Mouse (Mus musculus) G1E-ER4 (cell line): ENCODE results near the gene Cemip2. TPM values are rescaled to one million over a fixed set of nuclear protein-coding genes. Genes with fewer than 3 reads are reported as not detected.

Source experiments
- GATA1 ChIP-seq: IDR thresholded peaks from one replicate; pipeline ENCODE4 v1.8.0; 2012; ENCODE audit warnings: low read length, inconsistent platforms
- polyA plus RNA-seq: library from polyadenylated mRNA; stranded (reverse); fragments of >175 nt; gene quantifications from 2 replicates; pipeline ENCODE4 v1.2.3, GENCODE M21; 2012

The Cemip2 gene
- polyA plus RNA-seq, 1 experiment = 8.5 TPM

DNA sequence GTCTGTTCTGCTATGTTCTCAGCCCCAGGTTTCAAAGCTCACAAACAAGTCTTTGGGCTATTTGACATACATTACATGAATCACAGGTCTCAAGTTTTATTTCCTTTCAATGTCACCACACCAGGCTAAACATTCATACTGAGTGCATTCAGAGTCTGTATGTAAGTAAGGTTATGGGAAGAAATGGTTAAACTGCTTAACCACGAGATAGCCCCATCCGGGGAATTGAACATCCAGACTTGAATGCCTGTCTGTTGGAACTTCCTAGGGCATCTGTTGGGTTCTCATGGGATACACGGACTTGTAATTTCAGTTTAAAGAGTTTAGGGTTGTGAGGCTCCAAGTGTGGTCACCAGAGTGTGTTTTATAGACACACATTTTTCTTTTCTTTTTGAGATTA lies 13.2 kb downstream of the Cemip2 start:
- no peak for TF ChIP-seq GATA1

DNA sequence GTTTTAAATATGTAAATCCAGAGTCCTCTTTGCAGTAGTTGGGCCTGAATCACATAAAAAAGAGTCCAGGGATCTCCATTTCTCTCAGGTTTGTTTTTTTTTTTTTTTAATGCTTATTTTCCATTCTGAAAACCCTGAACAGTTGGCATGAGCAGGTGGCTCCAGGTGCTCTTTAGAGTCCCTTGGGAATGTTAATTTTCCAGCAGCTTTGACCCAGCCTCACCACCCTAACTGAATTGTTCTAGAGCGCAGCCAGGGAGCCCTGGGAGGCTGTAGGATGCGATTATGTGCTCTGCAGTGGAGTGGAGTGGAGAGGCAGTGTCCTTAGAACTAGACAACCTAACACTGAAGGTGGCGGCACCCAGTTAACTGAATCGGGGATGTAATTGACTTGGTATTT lies 13.7 kb downstream of the Cemip2 start:
- no peak for TF ChIP-seq GATA1

GRCm38 (mm10) chr19:21792587-21793175 lies 14.5 kb downstream of the Cemip2 start:
- no peak for TF ChIP-seq GATA1

DNA sequence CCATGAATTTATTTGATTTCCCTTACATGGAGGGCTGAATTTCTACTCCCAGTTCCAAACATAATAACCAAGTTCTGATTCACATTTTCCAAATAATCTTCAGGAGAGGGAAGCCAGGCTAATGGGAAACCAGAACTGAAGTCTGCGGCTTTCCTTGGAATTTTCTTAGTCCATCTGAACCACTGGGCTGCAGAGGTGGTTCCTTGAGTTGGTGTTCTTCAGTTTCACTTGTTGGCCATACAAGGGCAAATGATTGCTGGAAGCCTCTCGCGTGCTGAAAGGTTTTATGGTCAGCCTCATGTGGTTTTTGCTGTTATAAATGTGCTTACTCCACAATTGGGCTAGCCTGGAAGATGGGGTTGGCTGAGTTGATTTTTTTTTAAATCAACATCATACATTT lies 16.4 kb downstream of the Cemip2 start:
- TF ChIP-seq GATA1 = no peak

DNA sequence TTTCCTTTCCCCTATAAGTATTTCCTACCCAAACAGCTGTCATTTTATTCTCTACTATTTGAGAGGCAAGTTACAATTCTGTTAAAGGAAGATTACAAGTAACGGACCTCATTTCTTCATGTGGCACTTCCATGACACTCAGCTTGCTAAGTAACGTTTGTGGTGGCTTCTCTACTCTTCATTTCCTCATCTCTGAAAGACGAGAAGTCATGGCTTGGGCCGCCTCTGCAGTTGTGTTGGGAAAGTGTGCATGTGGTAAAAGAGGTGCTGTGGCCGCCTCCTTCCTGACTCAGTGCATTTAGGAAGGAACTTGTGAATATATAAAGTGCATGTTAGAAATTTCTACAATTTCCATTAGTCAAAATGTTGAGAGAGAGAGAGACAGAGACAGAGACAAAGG lies 18.2 kb downstream of the Cemip2 start:
- no peak for TF ChIP-seq GATA1

DNA sequence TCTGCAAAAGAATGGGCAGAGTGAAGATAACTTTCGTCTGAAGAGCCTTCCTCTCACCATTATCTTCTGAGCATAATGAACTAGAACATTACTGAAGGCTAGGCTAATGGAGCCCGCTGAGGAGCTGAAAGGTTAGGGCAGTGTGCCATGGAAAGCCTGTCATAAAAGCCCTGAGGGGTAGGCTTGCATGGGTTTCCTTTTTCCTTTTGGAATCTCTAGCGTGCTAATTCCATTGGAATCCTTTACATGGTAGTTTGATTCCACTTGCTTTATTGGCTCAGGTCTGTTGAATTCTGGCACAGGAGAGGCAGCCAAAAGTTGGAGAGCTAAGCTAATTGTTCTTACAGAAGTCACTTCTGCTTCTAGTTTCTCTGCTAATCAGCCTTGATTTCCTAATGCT lies 20.6 kb downstream of the Cemip2 start:
- no peak for TF ChIP-seq GATA1

GRCm38 (mm10) chr19:21799410-21800373 lies 21.6 kb downstream of the Cemip2 start:
- peak; percentile 74 for TF ChIP-seq GATA1

- TF ChIP-seq GATA1 = no peak
Measured at GRCm38 (mm10) chr19:21804488-21804887, 26.3 kb downstream of the Cemip2 start.

- no peak for TF ChIP-seq GATA1
Measured at GRCm38 (mm10) chr19:21805305-21805704, 27.2 kb downstream of the Cemip2 start.

DNA sequence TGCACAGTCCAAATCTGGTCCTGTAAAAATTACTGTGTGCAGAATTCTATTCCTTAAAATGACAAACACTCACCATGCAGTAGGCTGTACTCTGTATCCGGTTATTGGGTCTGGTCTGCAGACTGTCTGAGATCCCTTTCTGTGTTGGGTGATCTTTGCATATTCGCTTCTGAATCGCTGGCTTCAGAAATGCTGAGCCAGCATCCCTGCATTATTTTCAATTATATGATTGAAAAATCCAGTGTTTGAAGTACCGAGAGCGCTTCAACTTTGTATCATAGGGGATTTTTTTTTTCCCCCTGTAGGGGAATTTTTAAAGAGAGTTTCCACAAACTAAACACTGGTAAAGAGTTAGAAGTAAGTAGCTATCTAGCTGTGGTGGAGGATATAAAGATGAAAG lies 32.0 kb downstream of the Cemip2 start:
- no peak for TF ChIP-seq GATA1

GRCm38 (mm10) chr19:21813560-21813959 lies 35.4 kb downstream of the Cemip2 start:
- TF ChIP-seq GATA1 = no peak

- TF ChIP-seq GATA1 = no peak
Measured at GRCm38 (mm10) chr19:21814433-21815020, 36.4 kb downstream of the Cemip2 start.

- TF ChIP-seq GATA1 = no peak
Measured at GRCm38 (mm10) chr19:21816260-21816659, 38.1 kb downstream of the Cemip2 start.

DNA sequence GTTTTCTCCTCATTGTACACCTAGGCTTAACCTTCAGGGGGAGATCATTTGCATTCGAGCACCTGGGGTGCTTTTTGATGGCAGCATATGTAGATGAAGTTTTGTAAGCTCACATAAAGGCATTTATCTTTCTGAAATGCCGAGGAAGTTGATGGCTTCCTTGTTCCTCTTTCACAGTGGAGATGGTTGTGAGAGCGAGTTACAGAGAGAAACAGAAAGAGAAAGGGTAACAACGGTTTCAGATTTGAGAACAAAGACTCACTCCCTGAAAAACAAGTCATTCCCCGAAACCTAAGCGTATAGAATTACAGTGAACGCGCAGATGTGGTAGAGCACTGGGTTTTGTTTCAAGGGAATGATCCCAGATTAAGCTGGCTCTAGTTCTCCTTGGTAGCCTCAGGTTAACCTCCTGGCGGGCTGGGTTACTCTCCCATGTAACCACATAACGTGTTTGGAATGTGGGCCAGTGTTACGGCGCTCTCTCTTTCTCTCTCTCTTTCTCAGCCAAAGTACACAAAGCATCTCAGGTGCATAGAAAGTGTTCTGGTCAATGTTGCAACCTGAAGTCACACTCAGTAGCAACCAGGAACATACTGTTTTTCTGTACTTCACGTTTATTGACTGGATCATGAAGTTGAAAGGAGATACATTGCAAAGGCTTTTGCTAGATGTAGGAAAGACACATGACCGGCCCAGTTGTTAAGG lies 40.0 kb downstream of the Cemip2 start:
- no peak for TF ChIP-seq GATA1

GRCm38 (mm10) chr19:21819585-21819984 lies 41.4 kb downstream of the Cemip2 start:
- TF ChIP-seq GATA1 = no peak

GRCm38 (mm10) chr19:21820126-21820525 lies 42.0 kb downstream of the Cemip2 start:
- no peak for TF ChIP-seq GATA1
